Mouse (Mus musculus) yolk sac, embryonic 10.5 days (tissue): Measurements from ENCODE around the gene Klhl25.
A peak's percentile ranks its signal among the peaks of the same experiment; 100 is the strongest.
"Not testable (repeated sequence)": the region's sequence is repeated elsewhere in the genome, so short reads cannot be mapped to it uniquely, and the experiment has no call there.

ENCODE experiments used
- DNase-seq: peaks from one replicate; pipeline ENCODE4 v3.0.0-alpha.2; 2017; ENCODE audit warnings: low spot score

Gene Klhl25

DNA sequence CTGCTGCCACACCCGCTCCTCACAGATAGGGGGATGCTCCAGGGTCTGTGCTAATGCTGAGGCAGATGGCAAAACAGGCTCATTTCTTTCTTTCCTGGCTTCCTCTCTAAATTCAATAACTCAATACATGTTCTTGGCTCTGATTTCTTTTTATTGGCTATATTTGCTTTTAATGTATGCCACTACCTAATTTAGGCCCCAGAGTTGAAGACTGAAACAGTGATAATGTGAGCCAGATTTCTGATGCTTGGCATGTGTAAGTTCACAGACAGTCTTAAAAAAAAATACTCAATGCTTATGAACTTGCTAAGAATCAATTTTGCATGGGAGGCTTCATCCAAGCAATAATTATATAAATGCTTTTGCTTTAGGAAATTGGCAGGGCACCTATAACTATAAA is 2.2 kb upstream of the Klhl25 start:
- DNase-seq, result no peak

DNA sequence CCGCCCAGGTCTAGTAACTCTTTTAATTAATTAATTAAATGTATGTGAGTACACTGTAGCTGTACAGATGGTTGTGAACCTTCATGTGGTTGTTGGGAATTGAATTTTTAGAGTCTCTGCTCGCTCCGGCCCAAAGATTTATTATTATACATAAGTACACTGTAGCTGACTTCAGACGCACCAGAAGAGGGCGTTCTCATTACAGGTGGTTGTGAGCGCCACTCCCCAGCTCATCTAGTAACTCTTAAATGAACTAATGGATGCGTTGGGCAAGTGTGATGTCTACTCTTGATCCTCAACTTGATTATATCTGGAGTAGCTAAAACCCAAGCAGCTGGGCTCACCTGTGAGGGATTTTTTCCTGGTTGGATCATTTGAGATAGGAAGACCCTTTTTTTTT is 1.2 kb upstream of the Klhl25 start:
- no peak for DNase-seq

GRCm38 (mm10) chr7:75847489-75847888 is 621 bp upstream of the Klhl25 start:
- no peak for DNase-seq

DNA sequence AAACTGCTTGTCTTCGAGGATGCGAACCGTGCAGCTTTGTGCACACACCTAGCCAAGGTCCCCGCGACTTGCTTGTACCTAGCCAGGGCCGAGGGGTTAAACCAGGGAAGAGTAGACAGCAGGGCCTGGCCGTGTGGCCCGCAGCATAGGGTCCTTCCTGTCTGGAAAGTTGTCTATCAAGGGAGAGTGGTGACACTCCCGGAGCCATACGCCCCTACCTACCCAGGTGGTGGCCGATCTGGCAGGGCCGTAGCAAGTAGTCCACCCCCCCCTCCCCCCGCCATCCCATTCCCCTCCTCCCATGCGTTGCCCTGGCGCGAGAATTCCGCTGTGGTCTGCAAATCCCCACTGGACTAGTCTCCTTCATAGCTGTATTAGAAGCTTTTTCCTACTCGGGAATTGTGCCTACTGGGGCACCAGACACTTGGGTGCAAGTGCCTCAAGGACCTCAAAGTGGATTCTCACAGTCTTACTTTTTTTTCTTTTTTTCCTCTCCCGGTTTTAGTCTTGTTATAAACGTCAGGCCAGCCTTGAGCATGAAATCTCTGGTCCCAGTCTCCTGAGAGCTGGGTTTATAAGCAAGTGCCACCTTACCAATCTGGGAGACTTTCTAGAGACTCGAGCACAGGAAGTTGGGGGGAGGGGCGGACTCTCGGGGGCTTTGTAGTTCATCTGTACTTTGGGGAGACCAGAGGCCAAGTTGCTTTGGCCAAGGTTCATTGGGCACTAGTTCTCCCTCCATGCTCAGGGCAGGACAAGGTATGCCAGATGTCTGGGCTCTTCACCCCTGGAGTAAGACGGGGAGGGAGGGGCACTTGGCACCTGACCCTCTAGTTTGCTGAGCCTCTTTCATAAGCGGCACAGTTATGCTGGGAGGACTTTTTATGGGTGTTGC is 913 bp downstream of the Klhl25 start:
- peak; percentile 61 for DNase-seq

- not testable (repeated sequence) for DNase-seq
Measured at GRCm38 (mm10) chr7:75850396-75850795, 2.3 kb downstream of the Klhl25 start.

DNA sequence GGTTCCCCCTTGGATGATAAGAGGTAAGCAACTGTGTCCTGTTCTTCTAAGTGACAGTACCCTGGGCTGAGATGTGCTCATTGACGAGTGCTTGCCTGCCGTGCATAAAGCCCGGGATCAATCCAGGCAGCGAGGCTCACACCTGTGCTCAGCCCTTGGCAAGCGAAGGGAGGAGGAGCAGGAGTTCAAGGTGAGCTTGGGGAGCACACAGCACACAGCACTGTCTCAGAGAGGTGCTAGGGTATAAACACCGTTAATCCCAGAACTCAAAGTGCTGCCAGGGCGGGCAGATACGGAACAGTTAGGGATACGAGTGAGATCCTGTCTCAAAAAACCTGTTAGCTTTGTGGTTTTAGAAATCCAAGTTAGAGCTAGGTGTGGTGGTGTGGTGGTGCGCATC is 3.2 kb downstream of the Klhl25 start:
- DNase-seq, result no peak

DNA sequence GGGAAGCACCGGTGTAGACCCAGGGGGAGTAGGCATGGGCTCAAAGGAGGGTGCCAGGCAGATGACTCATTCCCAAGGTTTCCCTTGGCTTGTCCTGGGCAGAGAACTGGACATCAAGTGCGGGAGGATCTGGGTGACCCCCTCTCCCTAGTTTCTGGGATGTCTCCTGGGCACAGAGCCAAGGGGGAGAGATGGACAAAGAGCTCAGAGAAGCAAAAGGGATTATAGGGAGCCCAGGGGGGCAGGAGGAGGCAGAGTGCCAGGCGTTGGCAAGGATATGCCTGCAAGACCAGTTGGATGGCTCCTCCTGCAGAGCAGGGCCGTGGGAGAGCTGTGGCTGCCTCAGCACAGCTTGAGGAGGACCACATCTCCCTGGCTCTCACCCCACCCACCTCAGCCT is 4.3 kb downstream of the Klhl25 start:
- no peak for DNase-seq

GRCm38 (mm10) chr7:75853171-75853830 is 5.2 kb downstream of the Klhl25 start:
- no peak for DNase-seq

DNA sequence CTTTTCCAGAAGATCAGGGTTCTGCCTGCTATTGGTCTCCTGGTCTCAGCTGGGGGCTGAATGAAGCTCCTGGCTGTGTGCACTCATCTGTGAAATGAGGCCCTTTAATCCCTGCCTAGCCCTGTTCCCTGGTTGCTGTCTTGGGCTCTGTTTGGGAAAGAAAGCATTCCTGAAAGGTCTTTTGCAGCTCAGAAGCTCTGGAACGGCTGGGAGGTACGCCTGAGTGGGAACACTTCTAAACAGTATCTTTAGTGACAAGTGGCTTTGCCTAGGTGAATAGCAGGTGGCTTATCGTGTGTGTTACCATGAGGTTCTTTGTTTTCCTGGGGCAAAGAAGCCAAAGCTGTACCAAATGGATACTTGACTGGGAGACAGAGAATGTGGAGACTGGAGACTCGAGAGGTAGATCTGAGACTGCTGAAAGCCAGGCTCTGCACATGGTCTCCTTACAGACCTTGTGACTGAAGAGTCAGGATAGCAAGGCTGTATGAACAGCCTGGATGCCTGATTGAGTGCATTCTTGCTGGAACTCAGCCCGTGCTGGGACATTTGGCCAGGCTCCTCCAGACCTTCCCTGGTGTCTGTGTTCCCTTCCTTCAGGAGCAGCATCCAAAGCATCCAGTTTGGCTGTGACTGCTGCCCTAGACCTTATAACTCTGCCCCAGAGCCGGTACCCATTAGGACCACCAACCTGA is 6.3 kb downstream of the Klhl25 start:
- no peak for DNase-seq

- DNase-seq, result no peak
Measured at GRCm38 (mm10) chr7:75855028-75855427, 6.9 kb downstream of the Klhl25 start.

DNA sequence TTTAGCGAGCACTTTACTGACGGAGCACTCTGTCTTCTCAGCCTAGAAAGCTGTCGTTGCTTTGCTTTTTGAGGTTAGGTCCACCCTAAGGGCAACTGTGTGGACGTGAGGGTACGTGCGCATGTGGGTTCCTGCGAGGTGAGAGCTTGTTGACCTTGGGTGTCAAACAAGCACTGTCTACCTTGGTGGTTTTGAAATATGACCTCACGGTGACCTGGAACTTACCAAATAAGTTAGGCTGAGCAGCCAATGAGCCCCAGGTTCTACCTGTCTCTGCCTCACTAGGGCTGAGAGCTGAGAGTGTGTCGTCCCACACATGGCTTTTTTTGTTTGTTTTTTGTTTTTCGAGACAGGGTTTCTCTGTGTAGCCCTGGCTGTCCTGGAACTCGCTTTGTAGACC is 8.1 kb downstream of the Klhl25 start:
- DNase-seq, result no peak

- DNase-seq, result no peak
Measured at GRCm38 (mm10) chr7:75859771-75860196, 11.7 kb downstream of the Klhl25 start.

DNA sequence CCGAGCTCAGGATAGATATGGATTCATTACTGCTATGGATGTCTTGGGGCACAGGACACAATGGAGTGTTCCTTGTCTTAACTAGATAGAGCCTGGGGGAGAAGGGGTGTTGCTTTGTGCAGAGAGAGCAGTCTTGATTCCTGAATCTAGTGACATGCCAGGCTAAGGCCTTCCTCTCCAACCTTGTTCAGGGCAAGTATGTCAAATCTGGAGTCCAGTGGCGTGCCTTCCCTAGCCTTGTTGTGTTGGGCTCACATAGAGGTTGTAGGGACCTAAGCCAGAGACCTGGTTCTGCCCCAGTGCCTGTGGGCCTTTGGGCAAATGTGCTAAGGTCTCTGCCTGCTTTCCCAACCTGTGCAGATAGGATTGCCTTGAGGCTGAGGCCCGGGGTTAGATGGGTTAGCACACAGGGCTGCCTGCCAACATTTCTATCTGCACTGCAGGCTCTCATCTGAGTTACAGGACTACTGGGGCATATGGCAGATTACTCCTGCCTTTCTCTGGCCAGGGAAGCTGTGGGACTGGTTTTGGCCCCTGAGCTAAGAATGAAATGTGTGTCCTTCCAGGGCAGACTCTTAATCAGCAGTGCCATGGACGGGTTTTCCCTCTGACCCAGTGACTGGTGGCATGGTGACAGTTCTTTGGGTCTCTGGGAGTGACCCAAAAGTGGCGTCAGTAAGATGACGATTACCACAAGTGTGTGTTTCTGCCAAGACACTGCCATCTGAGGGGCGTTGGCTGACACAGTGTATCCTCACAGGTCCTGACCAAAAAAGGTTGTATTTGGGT is 13.7 kb downstream of the Klhl25 start:
- DNase-seq, result not testable (repeated sequence)

GRCm38 (mm10) chr7:75862427-75862781 is 14.3 kb downstream of the Klhl25 start:
- not testable (repeated sequence) for DNase-seq

GRCm38 (mm10) chr7:75863248-75863911 is 15.3 kb downstream of the Klhl25 start:
- not testable (repeated sequence) for DNase-seq

DNA sequence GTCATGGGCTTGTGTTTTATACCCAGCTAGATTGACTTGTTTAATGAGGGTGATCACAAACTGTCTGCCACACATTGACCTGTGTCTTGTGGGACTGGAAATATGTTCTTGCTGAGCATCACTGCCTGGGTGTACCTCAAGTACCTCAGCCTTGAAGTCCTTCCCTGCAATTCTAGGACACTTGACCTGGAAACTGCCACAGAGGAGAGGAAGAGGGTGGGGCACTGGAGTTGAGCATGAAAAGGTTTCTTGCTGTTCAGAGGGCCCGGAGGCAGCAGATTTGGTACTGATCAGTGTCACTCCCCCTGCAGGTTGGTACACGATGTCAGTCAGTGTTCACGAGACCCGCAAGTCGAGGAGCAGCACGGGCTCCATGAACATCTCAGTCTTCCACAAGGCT is 16.9 kb downstream of the Klhl25 start:
- DNase-seq, result no peak

DNA sequence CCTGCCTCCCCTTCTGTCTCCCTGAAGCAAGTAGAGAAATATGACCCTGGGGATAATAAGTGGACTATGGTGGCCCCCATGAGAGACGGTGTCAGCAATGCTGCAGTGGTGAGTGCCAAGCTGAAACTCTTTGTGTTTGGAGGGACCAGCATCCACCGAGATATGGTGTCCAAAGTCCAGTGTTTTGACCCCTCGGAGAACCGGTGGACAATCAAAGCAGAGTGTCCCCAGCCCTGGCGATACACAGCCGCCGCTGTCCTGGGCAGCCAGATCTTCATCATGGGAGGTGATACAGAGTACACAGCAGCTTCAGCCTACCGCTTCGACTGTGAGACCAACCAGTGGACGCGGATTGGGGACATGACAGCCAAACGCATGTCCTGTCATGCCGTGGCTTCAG is 18.4 kb downstream of the Klhl25 start:
- DNase-seq, result no peak

DNA sequence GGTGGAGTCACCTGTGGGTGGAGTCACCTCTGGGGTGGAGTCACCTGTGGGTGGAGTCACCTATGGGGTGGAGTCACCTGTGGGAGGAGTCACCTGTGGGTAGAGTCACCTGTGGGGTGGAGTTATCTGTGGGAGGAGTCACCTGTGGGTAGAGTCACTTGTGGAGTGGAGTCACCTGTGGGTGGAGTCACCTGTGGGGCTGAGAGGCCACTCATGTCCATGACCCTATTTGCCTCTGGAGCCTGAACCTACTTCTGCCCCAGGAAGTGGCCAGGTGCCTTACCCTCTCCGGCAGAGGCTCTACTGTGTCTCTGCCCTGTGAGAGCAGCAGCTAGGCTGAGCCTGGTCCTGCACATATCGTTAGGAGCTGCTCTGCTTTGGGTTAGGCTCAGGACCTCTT is 20.6 kb downstream of the Klhl25 start:
- no peak for DNase-seq

DNA sequence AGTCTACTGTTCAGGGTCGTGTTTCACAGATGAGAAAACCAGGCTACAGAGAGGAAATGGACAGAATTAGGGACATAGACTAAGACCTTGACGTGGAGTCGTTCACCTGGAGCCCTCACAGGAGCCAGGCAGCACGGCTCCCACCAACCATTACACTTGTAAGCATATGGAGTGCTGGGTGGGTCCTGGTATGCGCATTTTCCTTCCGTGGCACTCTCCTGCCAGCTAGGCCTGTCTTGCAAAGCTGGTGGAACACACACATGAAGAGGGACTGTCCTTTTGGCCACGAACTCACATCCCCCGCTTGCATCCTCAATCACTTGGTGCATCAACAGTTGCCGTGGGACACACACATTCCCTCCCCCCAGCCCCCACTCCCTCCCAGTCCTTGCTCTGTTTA is 22.4 kb downstream of the Klhl25 start:
- no peak for DNase-seq

DNA sequence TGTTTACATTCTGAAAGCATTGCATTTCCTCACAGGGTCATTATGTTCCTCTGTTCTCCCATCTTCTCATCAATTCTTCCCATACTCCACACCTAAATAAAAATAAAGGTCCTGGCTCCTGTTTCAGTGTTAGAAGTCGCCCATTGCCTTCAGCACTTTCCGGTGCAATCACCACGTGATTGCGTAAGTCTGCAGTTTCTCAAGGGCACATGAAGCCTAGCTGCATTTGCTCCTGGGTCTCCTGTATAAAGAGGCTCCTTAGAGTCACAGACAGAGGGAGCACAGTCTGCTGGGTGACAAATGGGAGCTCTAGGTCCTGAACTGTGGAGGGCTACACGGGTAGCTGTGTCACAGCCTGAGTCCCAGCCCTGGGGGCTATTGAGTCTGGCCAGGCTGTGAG is 24.1 kb downstream of the Klhl25 start:
- DNase-seq, result no peak

GRCm38 (mm10) chr7:75872697-75873096 is 24.6 kb downstream of the Klhl25 start:
- DNase-seq, result no peak

GRCm38 (mm10) chr7:75873216-75873615 is 25.1 kb downstream of the Klhl25 start:
- DNase-seq, result no peak
